Mouse (Mus musculus): ENCODE data around the gene Zfp708. TPM values are rescaled to one million over a fixed set of nuclear protein-coding genes. Genes with fewer than 3 reads are reported as not detected.
"Not testable (repeated sequence)": the region's sequence is repeated elsewhere in the genome, so short reads cannot be mapped to it uniquely, and the experiment has no call there.

Gene Zfp708
- polyA plus RNA-seq (2015; fragmentation: Nextera tagmentation; extraction: Ambion mirVana): 0.66 and 0.78 TPM in 2 replicates

DNA sequence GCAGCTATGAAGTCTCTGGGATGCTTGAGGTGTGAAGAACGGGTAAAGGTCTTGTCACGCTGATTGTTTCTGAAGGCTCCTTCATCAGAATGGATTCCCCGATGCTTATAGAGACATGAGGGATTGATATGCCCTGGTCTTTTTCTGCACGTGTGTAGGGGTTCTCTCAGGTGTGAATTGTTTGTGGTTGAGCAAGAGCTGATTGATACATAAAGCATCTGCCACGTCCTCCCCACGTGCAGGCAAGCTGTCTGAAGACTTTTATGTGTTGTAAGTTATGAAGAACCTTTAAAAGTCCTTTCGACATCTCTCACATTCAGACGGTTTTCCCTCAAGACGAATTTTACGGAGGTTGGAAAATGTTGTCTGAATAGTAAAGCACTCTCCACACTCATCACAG lies at the start of gene Zfp708:
Gene Zfp708 (minus strand): TSS at position 101 of the 400 bp plus-strand sequence.
- Histone ChIP-seq H3K4me3 (ENCODE audit: low read depth, low read length) (no peak within 1 kb of the TSS), H3K9ac (replicated peaks) (no peak within 1 kb of the TSS), H3K9me3 (ENCODE audit: low read length) (no peaks in the 10 kb centered on the region), H3K36me3 (replicated peaks; ENCODE audit: insufficient read depth, low read length) (peaks cover 11% of the 10 kb centered on the region), H3K4me1 (ENCODE audit: insufficient read depth) (no peaks in the 10 kb centered on the region), H3K4me2 (ENCODE audit: low read depth, low read length) (no peak within 1 kb of the TSS), H3K27ac (ENCODE audit: low read depth) (no peak within 1 kb of the TSS), H3K27me3 (ENCODE audit: insufficient read depth, low read length) (no peaks in the 10 kb centered on the region)
- TF ChIP-seq EP300 (IDR thresholded peaks at IDR 0.05; ENCODE audit: low read depth) (no peak), CTCF (IDR thresholded peaks at IDR 0.05; ENCODE audit: low read depth) (no peak)
- 90% methylated on average over 10 of the region's 10 CpGs for WGBS (ENCODE audit: insufficient replicate concordance)
- ATAC-seq: no peak
- no peak for DNase-seq

DNA sequence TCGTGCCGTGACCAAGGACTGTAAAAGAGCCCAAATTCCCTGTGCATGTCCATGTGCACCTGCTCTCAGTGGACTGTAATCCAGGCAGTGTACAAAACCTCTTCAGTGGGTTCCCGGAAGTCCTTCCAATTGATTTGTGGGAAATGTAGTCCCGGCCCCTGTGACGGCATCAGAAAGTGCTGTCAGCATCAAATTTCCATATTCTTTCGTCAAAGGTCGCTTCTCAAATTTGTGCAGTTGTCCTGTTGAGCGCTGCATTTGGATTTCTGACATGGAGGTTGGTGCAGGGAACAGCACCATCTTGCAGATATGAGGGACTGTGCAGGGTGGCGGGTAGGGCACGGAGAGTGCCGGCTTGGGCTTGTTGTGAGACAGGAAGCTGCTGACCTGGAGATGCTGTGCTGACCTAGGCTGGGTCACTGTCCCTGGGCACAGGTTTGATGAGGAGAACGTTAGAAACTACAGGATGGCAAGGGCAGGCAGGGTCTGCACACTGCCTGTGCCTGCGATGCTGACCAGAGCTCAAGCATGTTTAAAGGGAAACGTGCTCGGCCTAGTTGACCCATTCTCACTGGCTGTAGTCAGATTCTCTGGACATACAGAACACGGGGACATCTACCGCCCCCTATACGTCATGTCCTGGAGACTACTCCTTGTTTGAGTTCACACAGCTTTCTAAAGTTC lies 30.4 kb upstream of the Zfp708 start:
- DNase-seq (peak; percentile 82), ATAC-seq (peak; percentile 96)

GRCm38 (mm10) chr13:67127507-67127906 lies 29.7 kb upstream of the Zfp708 start:
- not testable (repeated sequence) for H3K9me3 ChIP-seq (ENCODE audit: low read length); DNase-seq; H3K27ac ChIP-seq (ENCODE audit: low read depth); H3K4me1 ChIP-seq (ENCODE audit: insufficient read depth); H3K4me3 ChIP-seq (ENCODE audit: low read depth, low read length); H3K27me3 ChIP-seq (ENCODE audit: insufficient read depth, low read length); ATAC-seq; H3K9ac ChIP-seq (replicated peaks); H3K36me3 ChIP-seq (replicated peaks; ENCODE audit: insufficient read depth, low read length)
- H3K4me2 ChIP-seq (ENCODE audit: low read depth, low read length): peak overlapping the region; percentile 83
- 70% methylated on average over 10 of the region's 10 CpGs for WGBS (ENCODE audit: insufficient replicate concordance)

More for the DNA sequence above, 30.4 kb upstream of the Zfp708 start:
- peak overlapping the region; percentile 83 for H3K4me2 ChIP-seq (ENCODE audit: low read depth, low read length)
- H3K27me3 ChIP-seq (ENCODE audit: insufficient read depth, low read length): no peaks in the 10 kb centered on the region
- 1% methylated on average over 18 of the region's 18 CpGs for WGBS (ENCODE audit: insufficient replicate concordance)
- H3K4me1 ChIP-seq (ENCODE audit: insufficient read depth): 0 out of 2 replicates have a peak, but pooled peaks cover 3% of the 10 kb centered on the region
- H3K36me3 ChIP-seq (replicated peaks; ENCODE audit: insufficient read depth, low read length): no peaks in the 10 kb centered on the region
- H3K4me3 ChIP-seq (ENCODE audit: low read depth, low read length): peak overlapping the region; percentile 76
- peak; percentile 50 for TF ChIP-seq CTCF (IDR thresholded peaks at IDR 0.05; ENCODE audit: low read depth)
- TF ChIP-seq EP300 (IDR thresholded peaks at IDR 0.05; ENCODE audit: low read depth): no peak
- peak overlapping the region; percentile 84 for H3K27ac ChIP-seq (ENCODE audit: low read depth)
- no peaks in the 10 kb centered on the region for H3K9me3 ChIP-seq (ENCODE audit: low read length)
- H3K9ac ChIP-seq (replicated peaks): peak overlapping the region; percentile 75

DNA sequence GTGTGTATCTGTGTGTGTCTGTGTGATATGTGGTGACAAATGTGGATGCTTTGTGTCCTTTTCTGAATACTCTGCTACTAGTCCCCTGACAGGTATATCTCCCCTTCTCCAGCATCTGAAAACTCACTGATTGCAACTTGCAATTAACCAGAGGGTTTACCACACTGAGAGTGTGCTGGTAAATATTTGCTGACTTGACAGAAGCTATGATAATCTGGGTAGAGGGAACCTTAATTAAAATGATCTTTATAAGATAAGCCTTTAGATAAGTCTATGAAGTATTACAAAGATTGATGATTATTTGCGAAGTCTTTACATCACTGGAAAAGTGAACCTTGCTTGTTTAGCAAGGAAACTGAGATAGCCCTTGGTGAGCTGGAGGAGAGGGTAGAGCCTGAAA lies 26.7 kb upstream of the Zfp708 start:
- Histone ChIP-seq H3K27ac (ENCODE audit: low read depth) (no peak overlapping the region), H3K36me3 (replicated peaks; ENCODE audit: insufficient read depth, low read length) (no peaks in the 10 kb centered on the region), H3K4me1 (ENCODE audit: insufficient read depth) (0 out of 2 replicates have a peak, but pooled peaks cover 3% of the 10 kb centered on the region), H3K9me3 (ENCODE audit: low read length) (no peaks in the 10 kb centered on the region), H3K4me3 (ENCODE audit: low read depth, low read length) (no peak overlapping the region), H3K9ac (replicated peaks) (no peak overlapping the region), H3K4me2 (ENCODE audit: low read depth, low read length) (no peak overlapping the region), H3K27me3 (ENCODE audit: insufficient read depth, low read length) (no peaks in the 10 kb centered on the region)
- DNase-seq (no peak), ATAC-seq (no peak)
- WGBS (ENCODE audit: insufficient replicate concordance): 82% methylated on average over 1 of the region's 1 CpGs
- TF ChIP-seq CTCF (IDR thresholded peaks at IDR 0.05; ENCODE audit: low read depth): no peak
- no peak for TF ChIP-seq EP300 (IDR thresholded peaks at IDR 0.05; ENCODE audit: low read depth)

DNA sequence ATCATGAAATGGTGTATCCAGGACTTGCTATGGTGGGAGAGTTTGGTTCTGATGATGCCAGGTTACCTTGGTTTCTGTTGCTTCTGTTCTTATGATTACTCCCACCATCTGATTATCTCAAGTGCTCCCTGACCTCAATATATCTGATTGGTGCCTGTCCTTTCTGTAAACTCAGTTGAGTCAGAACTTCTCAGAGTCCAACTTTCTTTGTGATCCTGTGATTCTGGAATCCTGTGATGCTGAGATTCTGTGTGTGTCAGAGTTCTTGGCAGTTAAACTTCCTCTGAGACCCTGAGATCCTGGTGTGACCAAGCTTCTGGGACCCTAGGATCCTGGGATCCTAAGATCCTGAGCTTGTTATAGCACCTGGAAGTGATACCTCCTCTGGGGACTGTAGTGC lies 23.6 kb upstream of the Zfp708 start, which contains the start of gene Zfp759:
Gene Zfp759 (plus strand): TSS at position 301 of the 400 bp plus-strand sequence.
- H3K4me1 ChIP-seq (ENCODE audit: insufficient read depth); H3K9me3 ChIP-seq (ENCODE audit: low read length); H3K27me3 ChIP-seq (ENCODE audit: insufficient read depth, low read length); H3K9ac ChIP-seq (replicated peaks); H3K36me3 ChIP-seq (replicated peaks; ENCODE audit: insufficient read depth, low read length); ATAC-seq; H3K27ac ChIP-seq (ENCODE audit: low read depth); H3K4me2 ChIP-seq (ENCODE audit: low read depth, low read length); H3K4me3 ChIP-seq (ENCODE audit: low read depth, low read length); DNase-seq: not testable (repeated sequence)

DNA sequence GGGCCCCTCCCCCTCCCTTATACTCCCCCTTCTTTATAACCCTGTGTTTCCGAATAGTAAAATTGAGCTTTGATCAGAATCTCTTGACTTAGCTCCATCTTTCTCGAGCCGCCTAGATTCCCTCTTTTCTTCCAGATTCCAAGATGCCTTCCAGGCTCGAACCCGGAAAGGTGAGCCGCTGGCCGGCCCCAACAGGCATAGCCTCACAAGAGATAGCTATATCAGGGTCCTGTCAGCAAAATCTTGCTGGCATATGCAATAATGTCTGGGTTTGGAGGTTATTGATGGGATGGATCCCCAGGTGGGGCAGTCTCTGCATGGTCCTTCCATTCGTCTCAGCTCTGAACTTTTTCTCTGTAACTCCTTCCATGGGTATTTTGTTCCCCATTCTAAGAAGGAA lies 18.4 kb upstream of the Zfp708 start, which contains the start of gene Rslcan18:
Gene Rslcan18 (minus strand): TSS at position 101 of the 400 bp plus-strand sequence.
- H3K27me3 ChIP-seq (ENCODE audit: insufficient read depth, low read length); H3K4me2 ChIP-seq (ENCODE audit: low read depth, low read length); ATAC-seq; H3K4me1 ChIP-seq (ENCODE audit: insufficient read depth); H3K27ac ChIP-seq (ENCODE audit: low read depth); H3K9me3 ChIP-seq (ENCODE audit: low read length); H3K9ac ChIP-seq (replicated peaks); H3K4me3 ChIP-seq (ENCODE audit: low read depth, low read length); DNase-seq; H3K36me3 ChIP-seq (replicated peaks; ENCODE audit: insufficient read depth, low read length): not testable (repeated sequence)
- 85% methylated on average over 8 of the region's 8 CpGs for WGBS (ENCODE audit: insufficient replicate concordance)
